ENCODE assay signal across 8 mouse cellular contexts in the genomic region with DNA sequence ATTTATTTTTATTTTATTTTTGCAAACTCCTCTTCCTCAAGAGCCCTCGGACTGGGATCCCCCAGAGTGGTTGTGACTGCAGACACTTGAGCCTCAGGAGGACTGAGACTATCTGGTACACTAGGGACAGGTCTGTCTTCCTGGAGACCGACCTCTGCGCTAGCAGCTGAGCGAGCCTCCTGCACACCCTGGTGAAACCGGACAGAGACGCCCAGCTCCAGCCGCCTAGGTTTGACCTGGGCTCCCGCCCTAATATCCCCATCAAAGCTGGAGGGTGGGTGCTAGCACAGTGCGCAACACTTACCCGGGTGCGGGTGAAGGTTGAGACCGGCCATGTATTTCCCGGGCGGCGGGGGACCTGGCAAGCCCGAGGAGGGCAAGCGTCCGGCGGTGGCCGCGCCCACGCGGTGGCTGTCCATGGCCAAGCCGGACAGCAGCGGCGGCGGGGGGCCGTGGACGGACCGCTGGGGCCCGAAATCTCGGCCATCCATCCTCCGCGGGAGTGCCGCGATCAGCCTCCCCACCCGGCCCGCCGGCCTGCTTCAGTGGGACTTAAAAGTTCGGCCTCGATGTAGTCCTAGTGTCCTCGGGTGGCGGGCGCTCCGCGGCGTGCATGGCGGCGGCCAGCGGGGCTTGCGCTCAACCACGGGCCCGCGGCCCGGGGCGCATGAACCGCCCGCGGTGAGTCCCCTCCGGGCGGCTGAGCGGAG. TPM values are rescaled to one million over a fixed set of nuclear protein-coding genes. Genes with fewer than 3 reads are reported as not detected.
DNase-seq lines count a peak whose midpoint lies in the region; ATAC-seq lines count a peak whose summit lies in the region.

No protein-coding gene starts in this region.

- peaks cover 25% of the 10 kb centered on the region for H3K36me3 ChIP-seq in forebrain, embryonic 13.5 days (ENCODE audit: poor library complexity, severe bottlenecking)
- no peaks in the 10 kb centered on the region for H3K36me3 ChIP-seq in limb, embryonic 11.5 days (ENCODE audit: control insufficient read depth, insufficient read depth, low read length)
- no peaks in the 10 kb centered on the region for H3K36me3 ChIP-seq in midbrain, embryonic 15.5 days (replicated peaks)

- under 1% methylated on average over 51 of the region's 62 CpGs for WGBS in forebrain, embryonic 13.5 days
- WGBS in limb, embryonic 11.5 days, result under 1% methylated on average over 61 of the region's 62 CpGs
- WGBS in midbrain, embryonic 15.5 days, result under 1% methylated on average over 62 of the region's 62 CpGs

- no peaks in the 10 kb centered on the region for H3K27me3 ChIP-seq in forebrain, embryonic 13.5 days
- no peaks in the 10 kb centered on the region for H3K27me3 ChIP-seq in limb, embryonic 11.5 days (ENCODE audit: control insufficient read depth, insufficient read depth, low read length)
- H3K27me3 ChIP-seq in midbrain, embryonic 15.5 days (replicated peaks), result no peaks in the 10 kb centered on the region

- peak overlapping the region; percentile 99 for H3K4me3 ChIP-seq in forebrain, embryonic 13.5 days
- peak overlapping the region; percentile 93 for H3K4me3 ChIP-seq in limb, embryonic 11.5 days (ENCODE audit: low read depth, low read length)
- peak overlapping the region; percentile 77 for H3K4me3 ChIP-seq in midbrain, embryonic 15.5 days

- no peaks in the 10 kb centered on the region for H3K9me3 ChIP-seq in forebrain, embryonic 13.5 days (replicated peaks)
- H3K9me3 ChIP-seq in limb, embryonic 11.5 days (ENCODE audit: control insufficient read depth, low read length), result no peaks in the 10 kb centered on the region
- no peaks in the 10 kb centered on the region for H3K9me3 ChIP-seq in midbrain, embryonic 15.5 days

- peak overlapping the region; percentile 98 for H3K4me2 ChIP-seq in forebrain, embryonic 13.5 days
- H3K4me2 ChIP-seq in limb, embryonic 11.5 days (ENCODE audit: low read depth, severe bottlenecking), result peak overlapping the region; percentile 97
- H3K4me2 ChIP-seq in midbrain, embryonic 15.5 days, result peak overlapping the region; percentile 93

- DNase-seq in embryo, embryonic 10.5 days (ENCODE audit: low spot score), result peak; percentile 34
- DNase-seq in embryo, embryonic 10 days (ENCODE audit: low spot score), result no peak
- DNase-seq in adrenal gland, postnatal 14 days, result peak; percentile 81
- peak; percentile 58 for DNase-seq in heart, postnatal 4 days
- DNase-seq in limb, embryonic 11.5 days (ENCODE audit: low spot score), result peak; percentile 66
- DNase-seq in urinary bladder, adult 2 months (ENCODE audit: low spot score), result peak; percentile 62

- H3K27ac ChIP-seq in forebrain, embryonic 13.5 days, result peak overlapping the region; percentile 100
- H3K27ac ChIP-seq in limb, embryonic 11.5 days (replicated peaks; ENCODE audit: low read depth, low read length), result peak overlapping the region; percentile 100
- peak overlapping the region; percentile 99 for H3K27ac ChIP-seq in midbrain, embryonic 15.5 days

- peak overlapping the region; percentile 100 for H3K9ac ChIP-seq in forebrain, embryonic 13.5 days
- H3K9ac ChIP-seq in limb, embryonic 11.5 days (ENCODE audit: low read length), result peak overlapping the region; percentile 100
- peak overlapping the region; percentile 99 for H3K9ac ChIP-seq in midbrain, embryonic 15.5 days

- H3K4me1 ChIP-seq in forebrain, embryonic 13.5 days, result peaks cover 37% of the 10 kb centered on the region
- peaks cover 30% of the 10 kb centered on the region for H3K4me1 ChIP-seq in limb, embryonic 11.5 days (ENCODE audit: control insufficient read depth, insufficient read depth, low read length)
- peaks cover 35% of the 10 kb centered on the region for H3K4me1 ChIP-seq in midbrain, embryonic 15.5 days

- ATAC-seq in forebrain, embryonic 13.5 days, result no peak
- no peak for ATAC-seq in limb, embryonic 11.5 days (ENCODE audit: insufficient number of reproducible peaks, low FRiP score, low TSS enrichment, low read depth)
- no peak for ATAC-seq in midbrain, embryonic 15.5 days (replicated peaks)

RNA-seq across cellular contexts. Expression of a gene that starts 2.6 kb away (rescaled TPM):
- total RNA-seq in adrenal gland, postnatal 14 days (2021), result 86.0 and 91.0 TPM in 2 replicates
- 34.7 and 35.9 TPM in 2 replicates for polyA plus RNA-seq in forebrain, embryonic 13.5 days (2015; fragmentation: Nextera tagmentation; extraction: Ambion mirVana)
- 100 to 1,000 TPM; 113 TPM for total RNA-seq in heart, postnatal 4 days (2021)
- polyA plus RNA-seq in limb, embryonic 11.5 days (2014; fragmentation: Nextera tagmentation; extraction: Ambion mirVana), result 42.2 and 43.3 TPM in 2 replicates
- 36.3 and 38.6 TPM in 2 replicates for polyA plus RNA-seq in midbrain, embryonic 15.5 days (2015; fragmentation: Nextera tagmentation; extraction: Ambion mirVana)
- 21.4 and 49.1 TPM in 2 replicates for polyA plus RNA-seq in urinary bladder, adult 2 months (2012; rRNA removed)
